7 mouse cellular contexts compared by ENCODE assay signal in genomic region chr14:34501447-34501803, GRCm38 (mm10). TPM values are rescaled to one million over a fixed set of nuclear protein-coding genes. Genes with fewer than 3 reads are reported as not detected.
DNase-seq lines count a peak whose midpoint lies in the region; ATAC-seq and TF ChIP-seq lines count a peak whose summit lies in the region.

No protein-coding gene starts in this region.

- peak; percentile 51 for DNase-seq in embryo, embryonic 11 days
- no peak for DNase-seq in midbrain, postnatal 0 days (ENCODE audit: low spot score)
- no peak for DNase-seq in cerebellum, adult 9-11 months
- no peak for DNase-seq in layer of hippocampus, adult 8-10 months (ENCODE audit: low spot score in 2 of 2)

- peaks cover 84% of the 10 kb centered on the region for H3K27me3 ChIP-seq in megakaryocyte, embryonic 14.5 days (replicated peaks)
- H3K27me3 ChIP-seq in hindbrain, embryonic 15.5 days, result no peaks in the 10 kb centered on the region
- 0 out of 2 replicates have a peak, but pooled peaks cover 3% of the 10 kb centered on the region for H3K27me3 ChIP-seq in midbrain, postnatal 0 days (ENCODE audit: insufficient read depth, low read length)

- no peaks in the 10 kb centered on the region for H3K36me3 ChIP-seq in megakaryocyte, embryonic 14.5 days (replicated peaks; ENCODE audit: low read length)
- H3K36me3 ChIP-seq in hindbrain, embryonic 15.5 days, result no peaks in the 10 kb centered on the region
- H3K36me3 ChIP-seq in midbrain, postnatal 0 days (ENCODE audit: insufficient read depth, low read length), result no peaks in the 10 kb centered on the region

- no peak for TF ChIP-seq CTCF in midbrain, postnatal 0 days (IDR thresholded peaks at IDR 0.05)

- peak overlapping the region; percentile 85 for H3K9ac ChIP-seq in hindbrain, embryonic 15.5 days
- H3K9ac ChIP-seq in midbrain, postnatal 0 days (replicated peaks; ENCODE audit: low read length, poor library complexity, severe bottlenecking), result peak overlapping the region; percentile 91

- no peaks in the 10 kb centered on the region for H3K9me3 ChIP-seq in megakaryocyte, embryonic 14.5 days
- H3K9me3 ChIP-seq in hindbrain, embryonic 15.5 days, result no peaks in the 10 kb centered on the region
- no peaks in the 10 kb centered on the region for H3K9me3 ChIP-seq in midbrain, postnatal 0 days (ENCODE audit: low read length)

- no peak for ATAC-seq in megakaryocyte, adult 5-6 weeks (ENCODE audit: poor library complexity, severe bottlenecking)
- no peak for ATAC-seq in hindbrain, embryonic 15.5 days (ENCODE audit: low FRiP score, low read depth)
- no peak for ATAC-seq in midbrain, postnatal 0 days (ENCODE audit: low FRiP score)

- H3K4me1 ChIP-seq in megakaryocyte, embryonic 14.5 days, result peaks cover 17% of the 10 kb centered on the region
- H3K4me1 ChIP-seq in hindbrain, embryonic 15.5 days (replicated peaks), result peaks cover 44% of the 10 kb centered on the region
- peaks cover 8% of the 10 kb centered on the region; the same call in 1 of the 2 replicates for H3K4me1 ChIP-seq in midbrain, postnatal 0 days (ENCODE audit: insufficient read depth, low read length)

- peak overlapping the region; percentile 92 for H3K4me3 ChIP-seq in megakaryocyte, embryonic 14.5 days (replicated peaks)
- peak overlapping the region; percentile 65 for H3K4me3 ChIP-seq in hindbrain, embryonic 15.5 days
- H3K4me3 ChIP-seq in midbrain, postnatal 0 days (ENCODE audit: low read depth, low read length), result peak overlapping the region; percentile 93

- WGBS in hindbrain, embryonic 15.5 days, result under 1% methylated on average over 16 of the region's 16 CpGs
- under 1% methylated on average over 16 of the region's 16 CpGs for WGBS in midbrain, postnatal 0 days

- H3K4me2 ChIP-seq in hindbrain, embryonic 15.5 days, result peak overlapping the region; percentile 58
- peak overlapping the region; percentile 72 for H3K4me2 ChIP-seq in midbrain, postnatal 0 days (ENCODE audit: low read depth, low read length, poor library complexity, severe bottlenecking)

- H3K27ac ChIP-seq in hindbrain, embryonic 15.5 days (replicated peaks), result peak overlapping the region; percentile 94; the same call in 1 of the 2 replicates
- H3K27ac ChIP-seq in midbrain, postnatal 0 days (ENCODE audit: low read depth, low read length), result peak overlapping the region; percentile 94

RNA-seq across cellular contexts. Expression of gene Bmpr1a, which starts 1.7 kb away (rescaled TPM):
- 0.36 TPM in 1 of 2 replicates, not detected in the other for polyA plus RNA-seq in megakaryocyte, embryonic 14.5 days (2012; ENCODE audit: insufficient read depth, low replicate concordance)
- total RNA-seq in megakaryocyte, adult 5-6 weeks (2015), result 2.5 and 3.2 TPM in 2 replicates
- total RNA-seq in megakaryocyte, adult 5-6 weeks (2017), result 2.3 and 2.6 TPM in 2 replicates
- polyA plus RNA-seq in hindbrain, embryonic 15.5 days (2015; fragmentation: Nextera tagmentation; extraction: Ambion mirVana), result 20.7 and 21.4 TPM in 2 replicates
- 42.5 and 50.8 TPM in 2 replicates for total RNA-seq in midbrain, postnatal 0 days (2014; rRNA removed)
- polyA plus RNA-seq in midbrain, postnatal 0 days (2015; fragmentation: Nextera tagmentation; extraction: Ambion mirVana), result 13.9 and 14.0 TPM in 2 replicates
- 10 to 100 TPM; 35.9 to 42.7 (median 37.0) TPM for total RNA-seq in layer of hippocampus, adult 8-10 months (2022)

RNA-seq across cellular contexts. Expression of gene 9230112D13Rik, which starts 21.2 kb away (rescaled TPM):
- not detected in 2 replicates for polyA plus RNA-seq in megakaryocyte, embryonic 14.5 days (2012; ENCODE audit: insufficient read depth, low replicate concordance)
- total RNA-seq in megakaryocyte, adult 5-6 weeks (2015), result not detected in 2 replicates
- not detected in 2 replicates for total RNA-seq in megakaryocyte, adult 5-6 weeks (2017)
- not detected in 2 replicates for polyA plus RNA-seq in hindbrain, embryonic 15.5 days (2015; fragmentation: Nextera tagmentation; extraction: Ambion mirVana)
- total RNA-seq in midbrain, postnatal 0 days (2014; rRNA removed), result not detected in 2 replicates
- not detected in 2 replicates for polyA plus RNA-seq in midbrain, postnatal 0 days (2015; fragmentation: Nextera tagmentation; extraction: Ambion mirVana)
- not detected for total RNA-seq in layer of hippocampus, adult 8-10 months (2022)

Comparison
In these comparisons a context has a peak if more than half of its experiments do, and no peak if none do; other contexts are left out.
1. RNA of gene Bmpr1a, which starts 1.7 kb away (total RNA-seq): 42.5 to 50.8 TPM in midbrain, postnatal 0 days and 35.9 to 42.7 TPM in layer of hippocampus, adult 8-10 months; 2.3 to 3.2 TPM in megakaryocyte, adult 5-6 weeks; every median in the first group is over 4 times any median in the second.
2. Peak in every context shown above with its lines, with median percentiles within 50 percentile points of each other: H3K4me3 ChIP-seq.